Mouse (Mus musculus): ENCODE results near the gene Ss18l1. TPM values are rescaled to one million over a fixed set of nuclear protein-coding genes. Genes with fewer than 3 reads are reported as not detected.

Gene Ss18l1
- total RNA-seq, 2 experiments from 2014 or later = 3.2 to 3.6 TPM

DNA sequence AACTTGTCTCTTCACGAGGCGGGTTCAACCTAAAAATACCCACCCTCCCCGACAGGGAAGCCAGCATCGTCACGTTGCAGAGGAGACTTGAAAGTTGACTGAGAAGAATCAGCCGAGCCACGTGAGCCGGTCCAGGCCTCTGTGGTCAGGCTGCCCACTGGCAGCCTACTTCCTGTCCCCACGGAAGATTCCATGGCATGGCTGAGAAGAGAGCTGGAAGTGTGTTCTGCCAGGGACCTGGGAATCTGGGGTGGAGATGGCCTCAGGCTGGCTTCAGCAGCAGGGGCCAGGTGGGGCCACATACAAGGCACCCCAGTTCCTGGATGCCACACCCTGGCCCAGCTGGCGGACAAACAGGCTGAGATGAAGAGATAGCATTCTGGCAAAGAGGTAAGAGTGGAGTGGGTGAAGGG, 73.8 kb downstream of the Ss18l1 start:
- ATAC-seq (replicated peaks; ENCODE audit: poor library complexity, severe bottlenecking) = no peak

DNA sequence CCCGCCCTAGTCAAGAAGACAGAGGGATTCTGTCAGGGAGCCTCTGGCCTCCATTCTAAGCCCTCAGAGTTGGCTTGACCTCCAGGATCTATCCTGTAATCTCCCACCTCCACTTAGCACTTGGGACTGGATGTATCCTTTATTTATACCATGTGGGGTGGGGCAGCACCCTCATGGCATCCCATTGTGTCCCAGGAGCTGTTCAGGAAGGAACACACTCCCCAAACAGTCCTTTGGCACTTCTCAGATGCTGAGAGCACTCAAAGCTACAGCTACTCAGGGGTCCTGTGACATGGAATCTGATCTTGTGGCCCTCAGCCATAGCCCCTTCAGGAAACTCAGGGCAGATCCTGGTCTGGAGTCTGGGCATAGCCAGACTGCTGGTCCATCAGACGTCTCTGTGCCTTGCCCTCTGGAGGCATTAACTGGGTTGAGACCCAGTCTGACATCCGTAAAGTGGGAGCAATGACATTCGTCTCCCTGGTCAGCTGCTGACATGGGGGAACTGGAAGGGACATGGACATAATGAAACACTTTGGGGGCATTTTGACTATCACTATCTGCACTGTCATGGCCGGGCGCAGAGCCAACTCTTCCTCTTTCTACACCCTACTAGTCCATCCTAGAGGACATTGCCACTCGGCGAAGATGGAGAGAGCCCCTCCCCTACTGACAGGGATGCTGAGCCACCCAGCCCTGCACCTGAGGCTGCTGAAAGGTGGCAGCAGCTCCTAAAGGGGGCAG, 74.6 kb downstream of the Ss18l1 start:
- no peak for ATAC-seq (replicated peaks; ENCODE audit: poor library complexity, severe bottlenecking)

DNA sequence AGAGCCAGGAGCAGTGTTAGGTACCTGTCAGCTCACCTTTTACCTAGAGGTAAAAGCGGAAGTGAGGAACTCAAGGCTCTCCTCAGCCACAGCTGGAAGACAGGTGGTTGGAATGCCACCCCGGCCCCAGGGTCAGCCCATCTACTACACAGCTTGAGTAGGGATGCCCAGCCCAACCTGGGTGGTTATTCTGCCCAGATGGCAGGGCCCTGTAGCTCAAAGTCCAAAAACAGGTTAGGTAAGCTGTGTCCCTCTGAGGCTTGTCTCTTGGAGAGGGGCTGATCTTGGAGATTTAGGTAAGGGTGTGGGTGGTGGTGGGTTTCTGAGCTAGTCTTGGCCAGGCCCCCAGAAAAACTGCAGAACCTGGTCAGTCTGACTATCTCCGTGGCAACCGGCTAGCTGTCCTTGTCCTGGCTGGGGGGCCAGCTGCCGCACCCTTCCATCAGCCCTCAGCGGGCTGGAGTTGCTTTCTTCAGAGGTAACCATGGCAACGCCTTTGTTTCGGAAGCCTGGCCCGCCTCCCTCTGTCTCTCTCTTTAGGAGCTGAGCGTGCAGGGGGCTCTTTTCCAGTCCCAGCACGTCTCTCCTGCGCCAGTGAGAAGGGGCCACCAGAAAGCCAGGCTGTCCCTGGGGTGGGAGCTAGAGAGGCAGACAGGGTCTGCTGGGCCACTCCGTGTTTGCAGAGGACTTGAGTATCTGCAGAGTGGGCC, 75.3 kb downstream of the Ss18l1 start:
- 0 out of 2 replicates have a peak, but pooled peaks have one; percentile 7 for ATAC-seq (replicated peaks; ENCODE audit: poor library complexity, severe bottlenecking)

DNA sequence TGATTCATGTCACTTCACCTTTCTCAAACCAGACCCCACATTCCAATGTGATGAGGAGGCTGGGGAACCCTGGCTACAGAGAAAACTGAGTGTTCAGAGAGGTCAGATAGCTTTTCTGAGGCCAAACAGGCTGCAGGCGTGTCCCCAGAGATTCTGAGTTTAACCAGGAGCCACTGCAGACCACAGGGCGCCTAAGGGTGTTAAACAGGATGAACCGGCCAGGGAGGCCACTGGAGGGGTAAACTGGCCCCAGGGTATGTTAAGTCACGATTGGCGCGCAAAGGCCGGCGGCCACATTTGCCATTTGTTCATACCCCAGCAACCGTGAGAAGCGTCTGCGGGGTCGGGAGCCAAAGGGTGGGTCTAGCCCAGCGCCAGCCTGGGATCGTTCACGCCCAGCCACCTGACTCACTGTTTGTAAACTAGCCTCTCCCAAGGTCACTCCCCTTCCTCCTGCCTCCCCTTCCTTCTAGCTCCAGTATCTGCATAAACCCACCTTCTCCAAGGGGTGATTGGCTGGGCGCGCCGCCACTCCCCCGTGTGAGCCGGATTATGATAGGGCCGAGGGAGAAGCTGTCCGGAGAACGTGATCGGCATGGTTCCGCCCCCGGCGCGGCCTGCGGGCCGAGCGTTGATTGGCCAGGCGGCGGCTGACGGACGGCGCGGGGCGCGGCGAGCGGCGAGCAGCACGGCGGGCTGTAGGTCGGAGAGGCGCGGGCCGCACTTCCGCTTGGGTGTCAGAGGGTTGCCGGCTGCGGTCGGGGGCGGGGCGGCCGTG, 76.5 kb downstream of the Ss18l1 start, which contains the start of gene Osbpl2:
TSS of gene Osbpl2 (plus strand) at position 646 of the 778 bp plus-strand sequence.
- ATAC-seq (replicated peaks; ENCODE audit: poor library complexity, severe bottlenecking) = peak; percentile 83

Other genes starting within 250 kb of the Ss18l1 start
- gene Taf4, start 65.9 kb upstream of the Ss18l1 start, total RNA-seq (2014; fragmentation: Nextera tagmentation) = 12.6 and 17.2 TPM in 2 replicates
- gene Taf4, start 65.9 kb upstream of the Ss18l1 start, total RNA-seq (2017) = 13.5 and 14.1 TPM in 2 replicates
- gene Lsm14b, start 17.5 kb upstream of the Ss18l1 start, total RNA-seq (2014; fragmentation: Nextera tagmentation) = 11.6 and 17.2 TPM in 2 replicates
- gene Lsm14b, start 17.5 kb upstream of the Ss18l1 start, total RNA-seq (2017) = 20.2 and 22.3 TPM in 2 replicates
- gene Psma7, start 76 bp upstream of the Ss18l1 start, total RNA-seq (2014; fragmentation: Nextera tagmentation) = 385 and 398 TPM in 2 replicates
- 503 and 523 TPM in 2 replicates for gene Psma7, start 76 bp upstream of the Ss18l1 start, total RNA-seq (2017)
- gene Mtg2, start 28.1 kb downstream of the Ss18l1 start, total RNA-seq (2014; fragmentation: Nextera tagmentation) = 15.8 and 17.7 TPM in 2 replicates
- 13.1 and 19.1 TPM in 2 replicates for gene Mtg2, start 28.1 kb downstream of the Ss18l1 start, total RNA-seq (2017)
- not detected in 2 replicates for gene Hrh3, start 62.0 kb downstream of the Ss18l1 start, total RNA-seq (2014; fragmentation: Nextera tagmentation)
- gene Hrh3, start 62.0 kb downstream of the Ss18l1 start, total RNA-seq (2017) = not detected in 2 replicates
- gene Osbpl2, start 76.8 kb downstream of the Ss18l1 start, total RNA-seq (2014; fragmentation: Nextera tagmentation) = 35.1 and 35.9 TPM in 2 replicates
- 27.3 and 32.2 TPM in 2 replicates for gene Osbpl2, start 76.8 kb downstream of the Ss18l1 start, total RNA-seq (2017)
- 101 and 102 TPM in 2 replicates for gene Adrm1, start 129.0 kb downstream of the Ss18l1 start, total RNA-seq (2014; fragmentation: Nextera tagmentation)
- gene Adrm1, start 129.0 kb downstream of the Ss18l1 start, total RNA-seq (2017) = 48.5 and 74.2 TPM in 2 replicates
- 0.06 TPM in 1 of 2 replicates, not detected in the other for gene Lama5, start 183.3 kb downstream of the Ss18l1 start, total RNA-seq (2014; fragmentation: Nextera tagmentation)
- 0.05 TPM in 1 of 2 replicates, not detected in the other for gene Lama5, start 183.3 kb downstream of the Ss18l1 start, total RNA-seq (2017)
- gene Rps21, start 214.9 kb downstream of the Ss18l1 start, total RNA-seq (2014; fragmentation: Nextera tagmentation) = 3,456 and 3,912 TPM in 2 replicates
- gene Rps21, start 214.9 kb downstream of the Ss18l1 start, total RNA-seq (2017) = 1,093 and 2,216 TPM in 2 replicates
- gene Cables2, start 231.0 kb downstream of the Ss18l1 start, total RNA-seq (2014; fragmentation: Nextera tagmentation) = 13.3 and 25.8 TPM in 2 replicates
- 7.4 and 15.0 TPM in 2 replicates for gene Cables2, start 231.0 kb downstream of the Ss18l1 start, total RNA-seq (2017)
- not detected in 2 replicates for gene Rbbp8nl, start 247.4 kb downstream of the Ss18l1 start, total RNA-seq (2014; fragmentation: Nextera tagmentation)
- gene Rbbp8nl, start 247.4 kb downstream of the Ss18l1 start, total RNA-seq (2017) = not detected in 2 replicates

All from granulocyte monocyte progenitor cell, adult 5-6 weeks (primary cell).